Mouse (Mus musculus) limb, embryonic 14.5 days (tissue): ENCODE results near the gene Lypla2. TPM values are rescaled to one million over a fixed set of nuclear protein-coding genes. Genes with fewer than 3 reads are reported as not detected.

ENCODE experiments used
- ATAC-seq: fragments of 200-750 bp; cut with Nextera tagmentation; 2 replicates; pipeline ENCODE4 v1.8.0; 2017; ENCODE audit warnings: low read depth, moderate number of reproducible peaks, moderate TSS enrichment; ENCODE audit not compliant: low FRiP score
- DNase-seq: peaks from one replicate; pipeline ENCODE4 v3.0.0-alpha.2; 2015; ENCODE audit warnings: low spot score
- H3K27ac ChIP-seq: fragments of 300-500 bp; sonication (generic); replicated peaks from 2 replicates; pipeline ENCODE4 v1.5.1; 2014; ENCODE audit warnings: low read depth, mild to moderate bottlenecking, low read length, moderate library complexity, mixed read lengths
- H3K27me3 ChIP-seq: fragments of 300-500 bp; sonication (generic); 2 replicates; pipeline ENCODE4 v1.6.1; 2014; ENCODE audit warnings: low read length, mixed read lengths; ENCODE audit not compliant: control insufficient read depth, insufficient read depth
- H3K36me3 ChIP-seq: fragments of 300-500 bp; sonication (generic); 2 replicates; pipeline ENCODE4 v1.6.1; 2014; ENCODE audit warnings: mild to moderate bottlenecking, low read length, moderate library complexity, mixed read lengths; ENCODE audit not compliant: control insufficient read depth, insufficient read depth
- H3K4me1 ChIP-seq: fragments of 300-500 bp; sonication (generic); 2 replicates; pipeline ENCODE4 v1.6.1; 2014; ENCODE audit warnings: antibody characterized with exemption, low read length, mixed read lengths; ENCODE audit not compliant: control insufficient read depth, insufficient read depth
- H3K4me2 ChIP-seq: fragments of 300-500 bp; sonication (generic); replicated peaks from 2 replicates; pipeline ENCODE4 v1.6.1; 2014; ENCODE audit warnings: low read depth, mild to moderate bottlenecking, low read length, moderate library complexity; ENCODE audit not compliant: severe bottlenecking
- H3K4me3 ChIP-seq: fragments of 300-500 bp; sonication (generic); replicated peaks from 2 replicates; pipeline ENCODE4 v1.5.1; 2014; ENCODE audit warnings: low read length
- H3K9ac ChIP-seq: fragments of 300-500 bp; sonication (generic); 2 replicates; pipeline ENCODE4 v1.6.1; 2014; ENCODE audit warnings: mild to moderate bottlenecking, low read depth, low read length, moderate library complexity; ENCODE audit not compliant: severe bottlenecking
- H3K9me3 ChIP-seq: fragments of 300-500 bp; sonication (generic); 2 replicates; pipeline ENCODE4 v1.6.1; 2016; ENCODE audit warnings: low read length; ENCODE audit not compliant: control insufficient read depth
- POLR2A ChIP-seq: fragments of 200-500 bp; IDR thresholded peaks from 2 replicates; pipeline ENCODE4 v1.8.0; 2012; ENCODE audit warnings: inconsistent platforms, mild to moderate bottlenecking, moderate library complexity, borderline replicate concordance; ENCODE audit not compliant: insufficient read depth, insufficient read length; ENCODE audit errors: extremely low read depth
- WGBS: fragments of 180-500 bp; shearing (Covaris S2); extraction: QIAGEN DNeasy Blood & Tissue Kit; methylation state at CpG from one replicate; pipeline ENCODE4 v1.1.7; 2014; 5-methylcytosine and 5-hydroxymethylcytosine counted together
- polyA plus RNA-seq, 2 experiments: library from polyadenylated mRNA; depleted of rRNA in 1 of 2; stranded (reverse) in 1 of 2; unstranded in 1 of 2; fragments of >200 nt; fragmentation: Nextera tagmentation in 1 of 2; extraction: Ambion mirVana in 1 of 2; gene quantifications; 2 replicates each; pipeline versions ENCODE4 v1.2.1 to v1.2.3; 2012 to 2014

Lypla2 gene
- polyA plus RNA-seq, 2 experiments: 105 to 106 TPM

DNA sequence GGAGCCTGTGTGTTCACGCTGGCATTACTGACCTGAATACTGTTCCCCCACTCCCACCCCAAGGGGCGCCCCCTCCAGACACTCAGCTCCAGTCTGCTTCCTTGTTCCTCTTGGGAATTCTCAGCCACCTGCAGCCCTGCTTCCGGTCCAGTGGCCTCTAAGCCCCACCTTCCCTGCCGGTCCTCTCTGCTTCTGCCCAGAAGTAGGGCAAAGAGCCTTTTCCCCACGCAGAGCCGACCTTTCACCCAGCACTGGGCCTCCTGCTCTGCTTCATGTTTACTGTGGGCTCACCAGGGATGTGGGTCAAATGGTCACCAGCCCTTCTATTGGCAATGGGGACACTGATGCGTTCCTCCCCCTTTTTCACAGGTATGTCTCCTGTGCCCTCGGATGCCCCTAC lies 14.1 kb downstream of the Lypla2 start:
- ATAC-seq (no peak), DNase-seq (no peak)
- Histone ChIP-seq H3K4me2 (no peak overlapping the region), H3K4me3 (no peak overlapping the region), H3K27me3 (no peaks in the 10 kb centered on the region), H3K27ac (no peak overlapping the region), H3K9ac (no peak overlapping the region), H3K4me1 (no peaks in the 10 kb centered on the region), H3K9me3 (no peaks in the 10 kb centered on the region), H3K36me3 (peaks cover 68% of the 10 kb centered on the region)
- no peak for TF ChIP-seq POLR2A
- 60% methylated on average over 8 of the region's 8 CpGs for WGBS

- Histone ChIP-seq H3K27me3 (no peaks in the 10 kb centered on the region), H3K27ac (no peak overlapping the region), H3K9ac (no peak overlapping the region), H3K4me1 (no peaks in the 10 kb centered on the region), H3K4me2 (no peak overlapping the region), H3K9me3 (no peaks in the 10 kb centered on the region), H3K36me3 (peaks cover 72% of the 10 kb centered on the region), H3K4me3 (no peak overlapping the region)
- 84% methylated on average over 9 of the region's 9 CpGs for WGBS
- DNase-seq (no peak), ATAC-seq (no peak)
- no peak for TF ChIP-seq POLR2A
Observed at GRCm38 (mm10) chr4:135955886-135956285, 16.5 kb downstream of the Lypla2 start.

DNA sequence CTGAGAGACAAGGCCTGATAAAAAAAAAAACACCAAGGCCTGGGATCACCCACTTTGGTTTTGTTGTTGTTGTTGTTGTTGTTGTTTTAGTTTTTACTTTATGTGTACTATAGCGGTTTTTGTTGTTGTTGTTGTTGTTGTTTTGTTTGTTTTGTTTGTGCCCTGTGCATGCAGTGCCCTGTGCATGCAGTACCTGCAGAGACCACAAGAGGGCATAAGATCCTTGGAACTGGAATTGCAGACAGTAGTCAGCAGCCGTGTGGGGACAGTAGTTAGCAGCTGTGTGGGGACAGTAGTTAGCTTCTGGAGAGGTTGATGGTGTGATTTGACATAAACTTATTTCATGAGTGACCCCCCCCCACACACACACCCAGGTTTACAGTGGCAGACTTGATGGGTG lies 18.2 kb downstream of the Lypla2 start:
- Histone ChIP-seq H3K4me1 (no peaks in the 10 kb centered on the region), H3K27ac (no peak overlapping the region), H3K36me3 (peaks cover 64% of the 10 kb centered on the region), H3K4me3 (no peak overlapping the region), H3K9me3 (no peaks in the 10 kb centered on the region), H3K27me3 (no peaks in the 10 kb centered on the region), H3K4me2 (no peak overlapping the region), H3K9ac (no peak overlapping the region)
- DNase-seq (peak; percentile 52), ATAC-seq (peak; percentile 68)
- no peak for TF ChIP-seq POLR2A
- 6% methylated on average over 2 of the region's 2 CpGs for WGBS

GRCm38 (mm10) chr4:135953179-135953578 lies 19.2 kb downstream of the Lypla2 start:
- no peaks in the 10 kb centered on the region for H3K27me3 ChIP-seq
- H3K27ac ChIP-seq: no peak overlapping the region
- no peak for TF ChIP-seq POLR2A
- no peak for ATAC-seq
- no peak overlapping the region for H3K4me2 ChIP-seq
- H3K36me3 ChIP-seq: peaks cover 54% of the 10 kb centered on the region
- no peak overlapping the region for H3K9ac ChIP-seq
- no peaks in the 10 kb centered on the region for H3K9me3 ChIP-seq
- H3K4me3 ChIP-seq: no peak overlapping the region
- no peaks in the 10 kb centered on the region for H3K4me1 ChIP-seq
- DNase-seq: no peak
- 89% methylated on average over 3 of the region's 3 CpGs for WGBS

GRCm38 (mm10) chr4:135951505-135951904 lies 20.9 kb downstream of the Lypla2 start:
- peaks cover 5% of the 10 kb centered on the region; the same call in 1 of the 2 replicates for H3K4me1 ChIP-seq
- no peak for TF ChIP-seq POLR2A
- no peaks in the 10 kb centered on the region for H3K27me3 ChIP-seq
- ATAC-seq: no peak
- 94% methylated on average over 3 of the region's 3 CpGs for WGBS
- no peak for DNase-seq
- H3K9ac ChIP-seq: no peak overlapping the region
- H3K4me3 ChIP-seq: no peak overlapping the region
- no peak overlapping the region for H3K27ac ChIP-seq
- no peak overlapping the region for H3K4me2 ChIP-seq
- no peaks in the 10 kb centered on the region for H3K9me3 ChIP-seq
- H3K36me3 ChIP-seq: peaks cover 45% of the 10 kb centered on the region

GRCm38 (mm10) chr4:135950365-135950764 lies 22.1 kb downstream of the Lypla2 start:
- no peak overlapping the region for H3K27ac ChIP-seq
- ATAC-seq (no peak), DNase-seq (no peak)
- WGBS: 87% methylated on average over 6 of the region's 6 CpGs
- peaks cover 9% of the 10 kb centered on the region; the same call in 1 of the 2 replicates for H3K4me1 ChIP-seq
- no peak for TF ChIP-seq POLR2A
- H3K9ac ChIP-seq: no peak overlapping the region
- H3K36me3 ChIP-seq: peaks cover 35% of the 10 kb centered on the region
- H3K9me3 ChIP-seq: no peaks in the 10 kb centered on the region
- no peak overlapping the region for H3K4me2 ChIP-seq
- H3K27me3 ChIP-seq: no peaks in the 10 kb centered on the region
- no peak overlapping the region for H3K4me3 ChIP-seq
